Mouse (Mus musculus) ES-E14 (cell line): ENCODE measurements at regions not wholly inside any gene's neighbourhood (a gene's known extent, or its start where the extent isn't known, plus 50 kb on each side); places are given as distances from the start of the nearest gene placed in this dataset.

ENCODE experiments used
- CHD2 ChIP-seq: IDR thresholded peaks from 2 replicates; pipeline ENCODE4 v1.6.1; 2014; ENCODE audit warnings: mild to moderate bottlenecking, low read depth, low read length, inconsistent platforms
- HCFC1 ChIP-seq: IDR thresholded peaks from 2 replicates; pipeline ENCODE4 v1.6.1; 2012; ENCODE audit warnings: low read length, inconsistent platforms, borderline replicate concordance; ENCODE audit not compliant: insufficient read depth
- MAFK ChIP-seq: IDR thresholded peaks from 2 replicates; pipeline ENCODE4 v1.6.1; 2014; ENCODE audit warnings: mild to moderate bottlenecking, low read depth, low read length, inconsistent platforms; ENCODE audit not compliant: insufficient read depth
- ZC3H11A ChIP-seq: IDR thresholded peaks from 2 replicates; pipeline ENCODE4 v1.6.1; 2012; ENCODE audit warnings: low read depth, mild to moderate bottlenecking, inconsistent platforms, low read length, borderline replicate concordance
- ZNF384 ChIP-seq: IDR thresholded peaks from 2 replicates; pipeline ENCODE4 v1.6.1; 2012; ENCODE audit warnings: low read depth, low read length, inconsistent platforms

DNA sequence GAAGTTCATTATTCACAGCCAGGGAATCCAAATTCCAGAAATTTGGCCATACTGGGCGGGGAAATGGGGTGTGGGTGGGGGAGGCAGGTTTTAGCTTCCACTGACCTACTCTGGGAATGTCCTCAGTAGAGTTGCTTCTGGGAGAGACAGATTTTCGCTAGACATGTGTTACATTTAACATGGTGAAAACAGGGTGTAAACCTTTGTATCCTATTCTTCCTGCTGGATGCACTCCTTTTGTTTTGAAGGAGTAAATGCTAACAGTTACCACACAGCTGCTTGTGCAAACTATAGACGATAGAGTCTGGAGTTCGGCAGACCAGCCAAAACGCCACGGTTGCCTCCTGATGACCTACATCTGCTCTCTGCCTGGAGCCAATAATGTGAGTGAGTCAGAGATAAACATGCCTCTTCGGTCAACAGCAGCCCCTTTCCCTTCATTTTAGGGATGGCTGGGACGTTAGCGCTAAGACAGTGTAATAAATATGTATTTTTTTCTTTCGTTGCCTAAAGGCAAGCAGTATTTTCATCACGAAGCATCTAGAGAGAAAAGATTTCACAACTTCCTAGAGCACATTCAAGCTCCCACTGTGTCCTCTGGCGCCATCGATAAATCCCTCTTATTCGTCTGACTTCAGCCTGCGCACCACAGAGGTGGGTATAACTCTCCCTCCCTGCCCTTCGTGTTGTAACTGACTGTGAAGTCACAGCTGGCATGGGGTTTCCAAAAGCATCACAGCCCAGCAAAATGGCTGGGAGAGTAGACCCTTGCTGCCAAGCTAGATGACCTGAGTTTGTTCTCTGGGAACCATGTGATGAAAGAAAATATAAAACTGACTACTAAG is 207.1 kb upstream of the Pde3a start:
- TF ChIP-seq HCFC1 (no peak), ZNF384 (no peak), ZC3H11A (no peak), CHD2 (no peak), MAFK (no peak)
